Mouse (Mus musculus) embryonic facial prominence, embryonic 15.5 days (tissue): ENCODE results near the gene Atxn10. TPM values are rescaled to one million over a fixed set of nuclear protein-coding genes. Genes with fewer than 3 reads are reported as not detected.

Experiments
- ATAC-seq: fragments of 200-750 bp; cut with Nextera tagmentation; 2 replicates; pipeline ENCODE4 v1.8.0; 2017; ENCODE audit warnings: low read depth, moderate TSS enrichment; ENCODE audit not compliant: insufficient number of reproducible peaks, low FRiP score, low TSS enrichment
- H3K27ac ChIP-seq: fragments of 300-500 bp; sonication (generic); replicated peaks from 2 replicates; pipeline ENCODE4 v1.5.1; 2015; ENCODE audit warnings: mild to moderate bottlenecking, inconsistent platforms
- H3K27me3 ChIP-seq: fragments of 300-500 bp; sonication (generic); 2 replicates; pipeline ENCODE4 v1.6.1; 2015; ENCODE audit warnings: inconsistent platforms
- H3K36me3 ChIP-seq: fragments of 300-500 bp; sonication (generic); 2 replicates; pipeline ENCODE4 v1.6.1; 2015; ENCODE audit warnings: mild to moderate bottlenecking, inconsistent platforms
- H3K4me1 ChIP-seq: fragments of 300-500 bp; sonication (generic); 2 replicates; pipeline ENCODE4 v1.6.1; 2015; ENCODE audit warnings: inconsistent platforms
- H3K4me2 ChIP-seq: fragments of 300-500 bp; sonication (generic); replicated peaks from 2 replicates; pipeline ENCODE4 v1.6.1; 2015; ENCODE audit warnings: mild to moderate bottlenecking, inconsistent platforms
- H3K4me3 ChIP-seq: fragments of 300-500 bp; sonication (generic); replicated peaks from 2 replicates; pipeline ENCODE4 v1.5.1; 2015; ENCODE audit warnings: mild to moderate bottlenecking, inconsistent platforms
- H3K9ac ChIP-seq: fragments of 300-500 bp; sonication (generic); 2 replicates; pipeline ENCODE4 v1.6.1; 2015; ENCODE audit warnings: inconsistent platforms
- H3K9me3 ChIP-seq: fragments of 300-500 bp; sonication (generic); replicated peaks from 2 replicates; pipeline ENCODE4 v1.6.1; 2016; ENCODE audit warnings: inconsistent platforms
- WGBS: fragments of 180-500 bp; shearing (Covaris S2); methylation state at CpG from one replicate; pipeline ENCODE4 v1.1.7; 2015; 5-methylcytosine and 5-hydroxymethylcytosine counted together
- polyA plus RNA-seq: library from polyadenylated mRNA; unstranded; fragments of >200 nt; fragmentation: Nextera tagmentation; extraction: Ambion mirVana; gene quantifications from 2 replicates; pipeline ENCODE4 v1.2.1, GENCODE M21; 2015

The Atxn10 gene
- polyA plus RNA-seq, 1 experiment from 2014 or later: 269 TPM

DNA sequence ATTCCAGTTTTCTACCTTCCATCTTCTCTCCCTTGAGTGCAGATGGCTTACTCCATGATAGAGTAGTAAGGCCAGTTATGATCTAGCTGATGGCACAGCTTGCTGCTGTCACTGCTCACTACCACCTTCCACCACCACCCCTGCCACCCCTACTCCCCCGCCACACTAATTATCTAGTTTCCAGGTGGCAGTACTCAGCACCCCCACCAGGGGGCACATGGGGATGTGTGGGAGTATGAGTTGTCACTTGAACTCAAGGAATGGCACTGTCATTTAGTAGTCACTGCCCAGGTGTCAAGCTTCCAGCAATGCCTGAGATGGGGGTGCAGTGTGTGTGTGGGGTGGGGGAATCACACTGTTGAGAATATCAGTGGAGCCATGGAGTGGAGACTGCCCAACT is 141.5 kb downstream of the Atxn10 start:
- H3K36me3 ChIP-seq: no peaks in the 10 kb centered on the region
- H3K4me1 ChIP-seq: peaks cover 22% of the 10 kb centered on the region
- H3K27me3 ChIP-seq: no peaks in the 10 kb centered on the region
- H3K4me2 ChIP-seq: no peak overlapping the region
- no peaks in the 10 kb centered on the region for H3K9me3 ChIP-seq
- H3K27ac ChIP-seq: no peak overlapping the region
- no peak overlapping the region for H3K4me3 ChIP-seq
- WGBS: 5% methylated on average over 1 of the region's 1 CpGs
- ATAC-seq: no peak
- no peak overlapping the region for H3K9ac ChIP-seq

GRCm38 (mm10) chr15:85479365-85479764 is 143.3 kb downstream of the Atxn10 start:
- Histone ChIP-seq H3K36me3 (no peaks in the 10 kb centered on the region), H3K9me3 (no peaks in the 10 kb centered on the region), H3K4me3 (no peak overlapping the region), H3K4me2 (no peak overlapping the region), H3K27ac (peak overlapping the region; percentile 69), H3K4me1 (peaks cover 22% of the 10 kb centered on the region), H3K27me3 (no peaks in the 10 kb centered on the region), H3K9ac (no peak overlapping the region)
- WGBS: 58% methylated on average over 12 of the region's 12 CpGs
- no peak for ATAC-seq

DNA sequence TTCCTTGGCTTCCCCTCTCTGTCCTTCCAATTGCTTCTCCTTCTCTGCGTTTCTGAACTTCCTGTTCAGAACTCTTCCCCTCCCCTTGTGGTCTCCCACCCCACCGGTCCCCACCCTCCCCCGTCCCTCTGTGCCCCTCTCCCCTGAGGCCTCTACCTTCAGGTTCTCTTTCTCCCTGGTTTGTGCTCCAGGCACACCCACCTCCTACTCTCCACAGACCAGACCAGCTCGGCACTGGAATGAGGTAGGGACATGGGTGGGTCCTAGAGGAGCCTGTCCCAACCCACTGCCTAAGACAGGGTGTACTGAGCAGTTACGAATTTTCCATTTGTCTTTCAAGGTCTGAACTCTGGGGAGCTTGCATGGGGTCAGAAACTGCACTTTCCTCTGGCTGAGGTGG is 143.9 kb downstream of the Atxn10 start:
- 38% methylated on average over 5 of the region's 5 CpGs for WGBS
- Histone ChIP-seq H3K27ac (peak overlapping the region; percentile 69), H3K4me2 (no peak overlapping the region), H3K27me3 (no peaks in the 10 kb centered on the region), H3K9me3 (no peaks in the 10 kb centered on the region), H3K4me1 (peaks cover 20% of the 10 kb centered on the region), H3K4me3 (no peak overlapping the region), H3K9ac (no peak overlapping the region), H3K36me3 (no peaks in the 10 kb centered on the region)
- ATAC-seq: no peak

GRCm38 (mm10) chr15:85480630-85481029 is 144.6 kb downstream of the Atxn10 start:
- WGBS: 42% methylated on average over 3 of the region's 3 CpGs
- Histone ChIP-seq H3K9ac (no peak overlapping the region), H3K9me3 (no peaks in the 10 kb centered on the region), H3K27me3 (no peaks in the 10 kb centered on the region), H3K4me2 (no peak overlapping the region), H3K27ac (peak overlapping the region; percentile 69), H3K4me3 (no peak overlapping the region), H3K36me3 (no peaks in the 10 kb centered on the region), H3K4me1 (peaks cover 20% of the 10 kb centered on the region)
- 0 out of 2 replicates have a peak, but pooled peaks have one; percentile 19 for ATAC-seq

- peaks cover 3% of the 10 kb centered on the region; the same call in 1 of the 2 replicates for H3K27me3 ChIP-seq
- H3K27ac ChIP-seq: no peak overlapping the region
- H3K9ac ChIP-seq: no peak overlapping the region
- H3K36me3 ChIP-seq: no peaks in the 10 kb centered on the region
- WGBS: 76% methylated on average over 10 of the region's 10 CpGs
- ATAC-seq: no peak
- peaks cover 4% of the 10 kb centered on the region; the same call in 1 of the 2 replicates for H3K4me1 ChIP-seq
- H3K9me3 ChIP-seq: no peaks in the 10 kb centered on the region
- no peak overlapping the region for H3K4me3 ChIP-seq
- no peak overlapping the region for H3K4me2 ChIP-seq
Measured at GRCm38 (mm10) chr15:85488900-85489299, 152.9 kb downstream of the Atxn10 start.

- Histone ChIP-seq H3K4me2 (no peak overlapping the region), H3K4me3 (no peak overlapping the region), H3K9me3 (no peaks in the 10 kb centered on the region), H3K27ac (no peak overlapping the region), H3K4me1 (peaks cover 12% of the 10 kb centered on the region; the same call in 1 of the 2 replicates), H3K9ac (no peak overlapping the region), H3K36me3 (no peaks in the 10 kb centered on the region), H3K27me3 (peaks cover 3% of the 10 kb centered on the region; the same call in 1 of the 2 replicates)
- no peak for ATAC-seq
- WGBS: 67% methylated on average over 7 of the region's 7 CpGs
Measured at GRCm38 (mm10) chr15:85489751-85490150, 153.7 kb downstream of the Atxn10 start.

- Histone ChIP-seq H3K4me2 (no peak overlapping the region), H3K4me1 (peaks cover 19% of the 10 kb centered on the region; the same call in 1 of the 2 replicates), H3K9me3 (no peaks in the 10 kb centered on the region), H3K27ac (no peak overlapping the region), H3K27me3 (peaks cover 3% of the 10 kb centered on the region), H3K36me3 (no peaks in the 10 kb centered on the region), H3K9ac (no peak overlapping the region), H3K4me3 (no peak overlapping the region)
- no peak for ATAC-seq
- WGBS: 15% methylated on average over 10 of the region's 11 CpGs
Measured at GRCm38 (mm10) chr15:85494163-85494621, 158.1 kb downstream of the Atxn10 start.

DNA sequence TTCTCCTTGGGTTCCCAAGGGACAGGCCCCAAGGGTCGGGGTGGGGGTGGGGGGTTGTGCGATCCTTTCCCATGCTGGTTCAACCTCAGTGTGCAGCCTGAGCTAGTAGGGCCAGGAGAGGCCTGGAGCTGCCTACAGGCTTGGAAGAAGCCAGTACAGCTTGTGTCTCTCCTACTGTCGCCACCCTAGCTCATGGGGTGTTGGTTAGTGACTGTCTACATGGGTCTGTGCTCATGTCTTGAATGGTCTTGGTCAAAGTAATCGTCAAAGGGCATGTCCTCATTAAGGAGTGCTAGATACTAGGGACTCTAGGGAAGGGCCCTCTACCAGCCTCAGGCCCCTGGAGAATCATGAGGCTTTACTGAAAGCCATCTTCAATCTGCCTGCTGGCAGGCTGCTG is 161.5 kb downstream of the Atxn10 start:
- Histone ChIP-seq H3K4me1 (peaks cover 19% of the 10 kb centered on the region; the same call in 1 of the 2 replicates), H3K4me2 (no peak overlapping the region), H3K36me3 (no peaks in the 10 kb centered on the region), H3K27me3 (peaks cover 3% of the 10 kb centered on the region; the same call in 1 of the 2 replicates), H3K9ac (no peak overlapping the region), H3K27ac (no peak overlapping the region), H3K4me3 (no peak overlapping the region), H3K9me3 (no peaks in the 10 kb centered on the region)
- ATAC-seq: no peak
- WGBS: 81% methylated on average over 4 of the region's 4 CpGs

GRCm38 (mm10) chr15:85497981-85498475 is 162.0 kb downstream of the Atxn10 start:
- Histone ChIP-seq H3K9me3 (no peaks in the 10 kb centered on the region), H3K4me2 (no peak overlapping the region), H3K4me3 (no peak overlapping the region), H3K27ac (no peak overlapping the region), H3K36me3 (no peaks in the 10 kb centered on the region), H3K4me1 (peaks cover 19% of the 10 kb centered on the region; the same call in 1 of the 2 replicates), H3K9ac (no peak overlapping the region), H3K27me3 (peaks cover 3% of the 10 kb centered on the region; the same call in 1 of the 2 replicates)
- no peak for ATAC-seq
- 48% methylated on average over 10 of the region's 10 CpGs for WGBS

GRCm38 (mm10) chr15:85500267-85500666 is 164.2 kb downstream of the Atxn10 start:
- H3K4me3 ChIP-seq: no peak overlapping the region
- H3K4me1 ChIP-seq: peaks cover 4% of the 10 kb centered on the region; the same call in 1 of the 2 replicates
- ATAC-seq: 0 out of 2 replicates have a peak, but pooled peaks have one; percentile 5
- H3K27ac ChIP-seq: no peak overlapping the region
- H3K27me3 ChIP-seq: no peaks in the 10 kb centered on the region; the same call in 1 of the 2 replicates
- H3K9ac ChIP-seq: no peak overlapping the region
- no peak overlapping the region for H3K4me2 ChIP-seq
- no peaks in the 10 kb centered on the region for H3K36me3 ChIP-seq
- WGBS: 72% methylated on average over 10 of the region's 10 CpGs
- no peaks in the 10 kb centered on the region for H3K9me3 ChIP-seq

DNA sequence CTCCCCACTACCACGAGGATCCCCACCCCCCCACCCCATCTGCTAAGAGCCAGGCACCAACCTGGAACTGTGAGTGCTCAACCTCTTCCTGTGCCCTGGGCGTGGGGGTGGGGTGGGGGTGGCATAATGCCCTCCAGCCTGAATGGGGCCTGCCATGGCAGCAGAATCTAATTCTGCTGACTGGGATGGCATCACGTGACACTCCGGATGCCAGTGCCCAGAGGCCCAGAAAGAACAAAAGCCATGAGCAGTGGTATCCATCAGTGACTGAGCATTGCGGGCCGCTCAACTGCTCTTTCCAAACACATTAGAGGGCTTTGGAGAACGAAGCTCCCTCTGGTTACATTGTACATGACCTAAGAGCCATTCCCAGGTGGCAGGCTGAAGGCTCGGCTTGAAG is 167.1 kb downstream of the Atxn10 start, which contains the start of gene 7530416G11Rik:
Gene 7530416G11Rik (minus strand): TSS at position 101 of the 400 bp plus-strand sequence.
- Histone ChIP-seq H3K27ac (no peak within 1 kb of the TSS), H3K27me3 (no peaks in the 10 kb centered on the region), H3K9me3 (no peaks in the 10 kb centered on the region), H3K4me1 (peaks cover 21% of the 10 kb centered on the region), H3K9ac (no peak within 1 kb of the TSS), H3K36me3 (no peaks in the 10 kb centered on the region), H3K4me2 (no peak within 1 kb of the TSS), H3K4me3 (no peak within 1 kb of the TSS)
- ATAC-seq: no peak
- WGBS: 75% methylated on average over 8 of the region's 8 CpGs
